ENCODE assay signal across 23 mouse cellular contexts in the genomic region with DNA sequence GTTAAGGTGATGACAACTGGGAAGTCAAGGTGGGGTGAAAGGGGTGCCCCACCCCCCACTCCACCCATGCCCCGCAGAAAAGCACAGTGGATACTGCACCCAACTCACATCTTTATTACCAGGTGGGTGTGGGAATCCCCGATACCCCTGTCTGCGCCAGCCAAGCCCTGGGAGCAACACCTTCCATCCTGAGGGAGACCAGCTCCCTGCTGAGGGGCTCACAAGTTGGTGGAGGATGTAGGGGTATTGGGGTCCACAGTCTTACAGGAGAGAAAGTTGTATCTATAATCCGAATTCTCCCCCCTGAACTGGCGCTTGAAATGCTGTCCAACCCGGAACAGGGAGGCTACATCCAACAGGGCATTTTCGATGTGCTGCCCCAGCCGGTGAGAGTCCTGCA. TPM values are rescaled to one million over a fixed set of nuclear protein-coding genes. Genes with fewer than 3 reads are reported as not detected.
"Had no signal": no experiment of that assay in that cellular context is flagged by ENCODE, and none has a peak within 500 bp of the region (broad histone marks: within the 10 kb centered on the region; RNA-seq: fewer than 3 reads in every experiment).

No protein-coding gene starts in this region.

- H3K27me3 ChIP-seq: lung, embryonic 15.5 days; midbrain, embryonic 13.5 days; midbrain, embryonic 15.5 days; neural tube, embryonic 12.5 days; stomach, embryonic 15.5 days had no signal

- H3K9ac ChIP-seq: liver, embryonic 14.5 days; lung, embryonic 15.5 days; midbrain, embryonic 13.5 days; midbrain, embryonic 15.5 days; neural tube, embryonic 12.5 days; stomach, embryonic 15.5 days had no signal

- H3K4me3 ChIP-seq: lung, embryonic 15.5 days; megakaryocyte, embryonic 14.5 days; midbrain, embryonic 13.5 days; midbrain, embryonic 15.5 days; neural tube, embryonic 12.5 days; stomach, embryonic 15.5 days had no signal

- H3K9me3 ChIP-seq: lung, embryonic 15.5 days; megakaryocyte, embryonic 14.5 days; midbrain, embryonic 13.5 days; midbrain, embryonic 15.5 days; neural tube, embryonic 12.5 days; stomach, embryonic 15.5 days had no signal

- H3K4me1 ChIP-seq: lung, embryonic 15.5 days; midbrain, embryonic 13.5 days; midbrain, embryonic 15.5 days; neural tube, embryonic 12.5 days; stomach, embryonic 15.5 days had no signal

- H3K36me3 ChIP-seq: stomach, embryonic 15.5 days had no signal

- ATAC-seq: lung, postnatal 0 days; midbrain, embryonic 13.5 days; midbrain, embryonic 15.5 days had no signal

- H3K27ac ChIP-seq: liver, embryonic 14.5 days; lung, embryonic 15.5 days; macrophage; midbrain, embryonic 13.5 days; midbrain, embryonic 15.5 days; neural tube, embryonic 12.5 days; stomach, embryonic 15.5 days; stomach, postnatal 0 days had no signal

- H3K4me2 ChIP-seq: lung, embryonic 15.5 days; midbrain, embryonic 11.5 days; midbrain, embryonic 13.5 days; midbrain, embryonic 15.5 days; neural tube, embryonic 12.5 days; stomach, embryonic 15.5 days had no signal

- DNase-seq: lung, adult 2 months; lung, postnatal 14 days; lung, postnatal 36 days; right cerebral cortex, postnatal 25 days; thymus, adult 2 months; thymus, postnatal 25 days; thymus, postnatal 4 days had no signal

RNA-seq across cellular contexts. Expression of a gene that starts 15.4 kb away (rescaled TPM):
- total RNA-seq: monocyte, adult 5-6 weeks; neutrophil, adult 5-6 weeks had no signal
- polyA plus RNA-seq: macrophage had no signal

RNA-seq across cellular contexts. Expression of a gene that starts 16.3 kb away (rescaled TPM):
- total RNA-seq: megakaryocyte progenitor cell, adult 5-6 weeks; midbrain, postnatal 0 days; monocyte, adult 5-6 weeks; neutrophil, adult 5-6 weeks had no signal
- polyA plus RNA-seq: lung, adult 2 months; macrophage; neural tube, embryonic 12.5 days; spleen, adult 2 months had no signal
